Mouse (Mus musculus) urinary bladder, adult 18-20 months (tissue): ENCODE results near the gene Atp13a2.

Experiments used
- DNase-seq, 2 experiments: peaks; one replicate each; pipeline ENCODE4 v3.0.0; 2022; ENCODE audit warnings: low spot score in 2 of 2, mixed read lengths in 2 of 2

Gene Atp13a2

DNA sequence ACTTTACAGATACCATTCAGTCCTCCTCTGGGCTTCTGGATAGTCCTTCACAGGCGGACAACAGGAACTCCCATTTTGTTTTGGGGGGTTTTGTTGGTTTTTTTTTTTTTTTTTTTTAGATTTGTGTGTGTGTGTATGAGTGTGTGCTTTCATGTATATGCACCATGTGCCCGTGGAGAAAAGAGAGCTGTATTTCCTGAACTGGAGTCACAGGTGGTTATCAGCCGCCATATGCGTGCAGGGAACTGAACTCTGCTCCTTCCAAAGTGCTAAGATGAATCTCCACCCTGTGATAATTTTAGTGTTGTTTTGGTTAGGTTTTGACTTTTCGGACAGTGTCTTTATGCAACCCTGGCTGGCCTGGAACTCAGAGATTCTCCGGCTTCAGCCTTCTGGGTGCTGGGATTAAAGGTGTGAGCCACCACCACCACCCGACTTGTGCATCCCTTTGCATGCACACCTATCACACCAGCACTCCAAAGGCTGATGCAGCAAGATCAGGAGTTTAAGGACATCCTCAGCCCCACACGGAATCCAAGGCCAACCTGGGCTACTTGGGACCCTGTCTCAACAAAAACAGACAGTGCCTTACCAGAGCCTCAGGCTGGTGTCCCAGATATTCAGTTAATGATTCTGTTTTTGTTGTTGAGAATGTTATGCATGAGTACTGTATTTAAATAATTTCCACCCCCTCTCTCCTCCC is 24.3 kb upstream of the Atp13a2 start:
- DNase-seq: no peak

DNA sequence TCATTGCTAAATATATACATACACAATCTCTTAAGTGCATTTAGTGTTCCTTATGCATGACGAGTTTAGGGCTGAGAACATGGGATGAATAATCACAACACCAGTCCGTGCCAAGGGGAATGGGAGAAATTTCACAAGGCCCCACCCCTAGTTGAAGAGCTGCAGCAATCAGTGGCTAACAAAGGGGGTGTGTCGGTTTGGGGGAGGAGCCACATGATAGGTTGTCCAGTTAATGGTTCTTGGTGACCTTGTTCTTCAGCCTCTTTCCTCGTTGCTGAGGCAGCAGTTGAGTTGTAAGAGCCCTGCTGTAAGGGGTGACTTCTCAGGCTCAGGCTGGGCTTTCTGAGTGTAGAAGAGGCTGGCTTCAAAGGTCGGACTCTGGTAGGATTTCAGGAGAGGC is 23.7 kb upstream of the Atp13a2 start:
- no peak for DNase-seq

DNA sequence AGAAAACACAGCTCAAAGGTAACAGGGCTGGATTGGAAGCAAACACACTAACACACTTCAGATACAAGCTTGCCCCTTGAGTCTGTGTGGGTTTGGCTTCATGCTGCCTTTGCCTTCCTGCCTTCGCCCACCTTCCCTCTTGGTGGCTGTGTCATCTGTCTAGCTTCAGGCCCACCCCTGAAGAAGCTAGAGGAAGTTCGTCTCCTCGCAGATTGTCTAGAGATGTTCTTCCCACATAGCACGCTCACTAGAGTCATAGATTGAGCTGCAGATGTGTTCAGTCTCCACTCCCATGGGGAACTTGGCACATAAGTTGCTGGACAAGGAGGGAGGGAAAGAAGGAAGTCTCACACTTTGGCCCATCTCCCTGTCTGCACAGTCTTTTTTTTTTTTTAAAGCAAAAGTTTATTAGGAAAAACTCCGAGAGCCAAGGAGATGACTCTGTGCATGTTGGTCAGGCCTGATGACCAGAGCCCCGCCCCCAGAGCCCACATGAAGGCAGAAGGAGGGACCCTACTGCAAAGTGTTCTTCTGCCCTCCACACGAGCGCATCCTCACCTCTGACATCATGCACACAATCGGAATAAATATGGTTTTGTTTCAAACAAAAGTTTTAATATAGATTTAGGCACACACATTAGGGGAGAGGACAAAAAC is 22.6 kb upstream of the Atp13a2 start:
- no peak for DNase-seq

- DNase-seq: no peak
Observed at GRCm38 (mm10) chr4:140964620-140965019, 22.1 kb upstream of the Atp13a2 start.

DNA sequence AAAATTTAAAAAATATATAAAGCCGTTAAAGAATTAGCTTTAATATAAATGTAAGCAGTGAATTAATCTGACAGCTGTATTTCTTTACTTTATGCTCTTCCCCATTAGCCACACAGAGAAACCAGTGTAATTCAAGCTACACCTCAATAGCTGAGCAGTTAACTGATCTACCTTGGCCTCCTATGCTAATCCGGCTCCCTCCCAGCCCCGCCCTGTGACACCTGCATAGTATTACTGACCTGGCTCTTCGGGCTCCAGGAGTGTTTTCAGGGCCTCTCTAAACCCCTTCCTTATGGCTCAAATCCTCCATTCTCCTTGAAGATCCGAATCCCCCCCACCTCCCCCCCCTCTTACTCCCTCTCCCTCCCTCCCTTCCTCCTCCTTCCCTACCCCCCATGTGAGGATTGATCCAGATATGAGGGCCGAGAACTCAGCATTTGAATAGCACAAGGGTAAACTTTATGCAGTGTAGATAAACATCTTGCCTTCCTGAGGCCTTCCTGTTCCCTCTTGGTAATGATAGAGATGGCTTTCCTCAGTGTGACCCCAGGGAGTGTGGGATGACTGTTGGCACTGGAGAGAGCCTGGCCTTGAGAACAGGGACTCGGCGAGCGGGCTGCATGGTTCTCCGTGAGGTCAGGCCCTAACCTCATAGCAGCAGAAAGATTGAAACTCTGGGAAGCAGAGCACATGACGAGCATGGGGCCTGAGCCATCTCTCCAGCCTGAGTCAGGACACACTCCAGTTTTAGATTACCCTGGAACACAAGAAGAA is 19.1 kb upstream of the Atp13a2 start:
- no peak for DNase-seq

DNA sequence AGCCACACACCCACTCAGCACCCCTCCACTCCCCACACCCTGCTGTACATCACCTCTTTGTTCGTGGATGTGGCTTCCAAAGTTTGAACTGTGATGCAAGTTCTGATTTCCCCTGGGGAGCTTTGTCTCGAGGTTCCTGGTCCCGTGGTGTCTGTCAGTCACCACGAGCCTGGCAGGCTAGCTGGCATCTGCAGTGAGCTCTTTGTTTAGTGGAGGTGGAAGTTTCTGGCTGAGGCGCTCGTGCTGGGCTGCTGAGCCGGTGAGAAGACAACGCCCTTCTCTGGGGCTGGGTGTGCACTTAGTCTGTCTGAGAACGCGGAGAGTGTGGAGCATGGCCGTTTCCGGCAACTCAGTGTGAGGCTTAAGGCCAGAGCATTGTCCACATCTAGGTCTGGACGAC is 15.0 kb upstream of the Atp13a2 start:
- no peak for DNase-seq

- no peak for DNase-seq
Observed at GRCm38 (mm10) chr4:140974408-140974807, 12.3 kb upstream of the Atp13a2 start.

DNA sequence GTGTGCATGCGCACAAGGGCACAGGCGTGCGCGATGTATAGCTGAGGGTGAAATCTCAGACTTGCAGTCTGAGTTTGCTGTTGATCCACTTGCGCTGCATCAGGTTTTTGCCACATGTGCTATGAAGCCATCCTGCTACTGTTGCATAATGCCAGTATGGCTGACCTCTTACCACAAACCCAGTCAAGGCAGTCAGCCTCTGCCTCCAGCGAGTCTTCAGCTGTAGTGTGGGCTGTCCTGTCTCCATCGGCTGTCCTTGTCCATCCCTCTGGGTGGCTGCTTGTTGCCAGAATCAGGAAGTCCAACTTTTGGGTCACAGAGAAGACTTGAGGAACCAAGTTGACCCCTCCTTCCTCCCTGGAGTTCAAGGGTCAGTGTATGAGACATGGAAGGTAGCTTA is 11.3 kb upstream of the Atp13a2 start:
- no peak for DNase-seq

DNA sequence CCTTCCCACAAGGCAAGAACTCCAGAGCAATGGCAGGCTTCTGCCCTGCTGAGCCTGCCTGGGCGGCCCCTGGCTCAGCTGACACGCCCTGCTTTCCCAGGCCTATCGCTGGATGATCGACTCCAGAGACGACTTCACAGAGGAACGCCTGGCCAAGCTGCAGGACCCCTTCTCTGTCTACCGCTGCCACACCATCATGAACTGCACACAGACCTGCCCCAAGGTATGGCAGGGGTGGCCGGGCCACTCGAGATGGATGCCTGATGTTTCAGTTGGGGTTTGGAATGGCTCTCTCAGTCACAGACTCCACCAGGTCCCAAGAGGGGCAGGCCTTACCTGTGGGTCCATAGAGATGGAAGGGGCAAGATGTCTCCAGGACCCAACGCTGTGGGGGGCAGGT is 9.4 kb upstream of the Atp13a2 start:
- no peak for DNase-seq

DNA sequence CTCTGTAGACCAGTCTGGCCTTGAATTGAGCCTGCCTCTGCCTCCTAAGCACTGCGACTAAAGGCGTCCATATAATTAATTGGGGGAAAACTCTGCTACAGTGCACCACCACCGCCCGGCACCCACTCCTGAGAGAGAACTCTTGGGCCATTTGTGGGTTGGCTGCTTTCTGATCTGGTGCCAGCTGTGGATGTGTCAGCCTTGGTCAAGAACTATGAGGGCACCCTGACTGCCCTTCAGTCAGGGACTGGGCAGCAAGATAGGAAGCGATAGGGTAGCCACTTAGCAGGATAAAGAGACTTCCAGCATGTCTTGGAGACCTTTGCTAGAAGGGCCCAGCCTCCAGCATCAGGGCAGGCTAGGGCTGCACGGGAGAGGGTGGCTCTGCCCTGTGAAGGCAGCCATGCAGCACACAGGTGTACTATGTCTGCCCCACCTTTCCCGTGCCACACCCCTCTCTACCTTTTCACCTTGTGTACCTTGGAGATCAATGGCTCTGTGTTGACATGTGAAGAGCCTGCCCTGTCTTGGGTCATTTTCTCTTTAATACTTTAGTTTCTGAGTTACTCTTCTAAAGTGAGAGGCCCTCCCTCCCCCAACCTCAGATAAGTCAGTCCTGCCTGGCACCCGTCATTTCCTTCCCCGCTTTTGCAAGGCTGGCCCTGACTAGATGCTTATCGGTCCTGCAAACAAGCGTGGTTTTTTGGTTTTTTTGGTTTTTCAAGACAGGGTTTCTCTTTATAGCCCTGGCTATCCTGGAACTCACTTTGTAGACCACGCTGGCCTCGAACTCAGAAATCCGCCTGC is 8.6 kb upstream of the Atp13a2 start:
- no peak for DNase-seq

DNA sequence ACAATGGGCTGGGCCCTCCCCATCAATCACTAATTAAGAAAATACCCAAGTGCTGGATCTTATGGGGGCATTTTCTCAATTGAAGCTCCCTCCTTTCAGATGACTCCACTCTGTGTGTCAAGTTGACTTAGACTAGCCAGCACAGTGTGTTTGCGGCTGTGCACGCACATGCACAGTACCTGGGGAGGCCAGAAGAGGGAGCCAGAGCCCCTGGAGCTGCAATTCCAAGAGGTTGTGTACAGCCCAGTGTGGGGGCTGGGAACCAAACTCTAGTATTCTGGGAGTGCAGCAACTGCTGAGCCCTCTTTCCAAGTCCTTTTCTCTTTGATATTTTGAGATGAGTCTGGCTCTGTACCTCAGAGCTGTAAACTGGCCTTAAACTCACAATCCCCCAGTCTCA is 5.1 kb upstream of the Atp13a2 start:
- DNase-seq: no peak

DNA sequence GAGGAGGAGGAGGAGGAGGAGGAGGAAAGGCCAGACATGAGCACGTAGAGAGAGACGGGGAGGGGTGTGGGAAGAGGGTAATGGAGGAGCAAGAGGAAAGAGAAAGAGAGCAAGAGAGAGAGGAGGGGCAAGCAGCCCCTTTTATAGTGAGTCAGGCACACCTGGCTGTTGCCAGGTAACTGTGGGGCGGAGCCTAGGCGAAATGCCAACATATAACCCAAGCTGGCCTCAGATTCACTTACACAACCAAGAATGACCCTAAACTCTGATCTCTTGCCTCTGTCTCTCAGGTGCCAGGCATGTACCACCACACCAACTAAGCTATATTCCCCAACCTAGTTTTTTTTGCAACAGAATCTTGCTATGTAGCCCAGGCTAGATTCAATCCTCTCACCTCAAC is 3.9 kb upstream of the Atp13a2 start:
- DNase-seq: no peak

GRCm38 (mm10) chr4:140983442-140983841 is 3.2 kb upstream of the Atp13a2 start:
- peak in 1 of 2 experiments; percentile 65 for DNase-seq

DNA sequence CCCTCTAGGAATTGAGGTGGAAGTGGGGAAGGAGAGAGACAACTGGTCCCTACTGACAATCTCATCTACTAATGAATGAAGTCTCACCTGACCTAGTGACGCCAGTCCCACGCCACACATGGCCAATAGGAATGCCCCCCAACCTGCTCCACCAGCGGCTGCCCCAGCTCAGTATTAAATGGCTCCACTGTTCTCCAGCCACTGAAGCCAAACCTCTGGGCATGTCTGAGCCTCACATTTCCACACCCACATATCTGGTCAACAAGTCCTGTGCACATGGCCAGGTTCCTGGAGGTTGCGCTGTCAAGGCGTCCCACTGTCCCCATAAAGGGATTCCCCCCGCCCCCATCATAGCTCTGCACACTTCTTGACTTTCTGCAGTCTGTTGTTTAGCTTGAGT is 2.1 kb upstream of the Atp13a2 start:
- peak in 1 of 2 experiments; percentile 70 for DNase-seq

DNA sequence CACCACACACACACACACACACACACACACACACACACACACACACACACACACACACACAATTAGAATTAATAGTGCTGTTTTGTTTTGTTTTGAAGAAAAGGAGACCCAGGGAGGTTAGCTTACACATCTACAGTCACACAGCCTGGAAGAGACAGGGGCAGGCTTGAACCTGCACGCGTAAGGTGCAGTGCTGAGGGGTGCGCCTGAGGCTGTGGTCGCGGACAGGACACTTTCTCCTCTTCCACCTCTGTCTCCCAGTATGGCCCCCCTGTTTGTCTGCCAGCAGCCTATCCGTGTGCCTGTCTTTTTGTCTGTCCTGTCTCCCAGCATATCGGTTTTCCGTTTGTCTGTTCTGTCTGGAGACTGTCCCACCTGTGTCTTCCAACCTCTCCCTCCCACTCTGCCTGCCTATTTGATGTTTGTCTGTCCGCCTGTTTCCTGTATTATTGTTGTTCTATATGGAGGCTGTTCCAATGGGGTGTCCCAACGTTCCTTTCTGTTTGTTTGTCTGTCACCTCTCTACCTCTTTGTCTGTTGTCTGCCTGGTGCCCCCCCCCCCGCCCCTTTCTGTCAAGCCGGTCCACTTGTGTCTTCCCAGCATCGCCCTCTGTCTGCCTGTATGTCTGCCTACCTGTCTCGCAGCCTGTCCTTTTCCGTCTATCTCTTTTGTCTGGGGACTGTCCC is 506 bp upstream of the Atp13a2 start:
- no peak for DNase-seq

GRCm38 (mm10) chr4:140987476-140987875 is 803 bp downstream of the Atp13a2 start:
- DNase-seq: no peak

- no peak for DNase-seq
Observed at GRCm38 (mm10) chr4:140988706-140989290, 2.1 kb downstream of the Atp13a2 start.

- no peak for DNase-seq
Observed at GRCm38 (mm10) chr4:140989447-140989846, 2.8 kb downstream of the Atp13a2 start.

DNA sequence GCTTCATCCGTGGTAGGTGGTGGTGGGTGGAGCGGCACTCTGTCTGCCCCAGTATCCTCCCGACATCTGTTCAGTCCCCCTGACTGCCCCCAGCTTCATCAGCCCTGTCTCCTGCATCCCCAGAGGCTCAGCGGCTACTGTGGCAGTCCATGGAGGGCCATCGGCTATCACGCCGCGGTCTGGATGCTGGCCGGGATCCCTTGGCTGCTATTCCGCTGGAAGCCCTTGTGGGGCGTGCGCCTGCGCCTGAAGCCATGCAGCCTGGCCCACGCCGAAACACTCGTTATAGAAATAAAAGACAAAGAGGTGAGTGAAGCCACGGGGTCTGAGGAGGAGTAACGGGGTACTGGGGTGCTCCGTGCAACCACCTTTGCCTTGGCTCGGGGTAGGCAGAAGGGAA is 5.5 kb downstream of the Atp13a2 start:
- no peak for DNase-seq

DNA sequence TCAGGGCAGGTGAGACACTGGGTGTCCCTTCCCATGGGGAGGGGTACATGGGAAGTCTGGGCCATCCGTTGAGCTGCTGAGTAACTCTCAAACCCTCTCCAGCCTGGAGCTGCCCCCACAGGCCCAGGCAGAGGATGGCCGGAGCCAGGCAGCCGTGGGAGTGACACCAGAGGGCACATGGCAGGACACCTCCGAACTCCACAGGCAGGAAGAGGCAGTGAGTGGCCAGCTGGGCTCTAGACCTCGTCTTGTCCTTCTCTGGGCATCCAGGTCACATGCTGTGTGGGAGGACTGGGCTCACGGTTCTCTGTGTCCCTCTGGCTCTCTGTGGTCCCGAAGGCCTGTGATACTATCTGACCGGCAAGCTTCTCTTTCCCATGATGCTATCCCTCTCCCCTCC is 7.2 kb downstream of the Atp13a2 start:
- no peak for DNase-seq

DNA sequence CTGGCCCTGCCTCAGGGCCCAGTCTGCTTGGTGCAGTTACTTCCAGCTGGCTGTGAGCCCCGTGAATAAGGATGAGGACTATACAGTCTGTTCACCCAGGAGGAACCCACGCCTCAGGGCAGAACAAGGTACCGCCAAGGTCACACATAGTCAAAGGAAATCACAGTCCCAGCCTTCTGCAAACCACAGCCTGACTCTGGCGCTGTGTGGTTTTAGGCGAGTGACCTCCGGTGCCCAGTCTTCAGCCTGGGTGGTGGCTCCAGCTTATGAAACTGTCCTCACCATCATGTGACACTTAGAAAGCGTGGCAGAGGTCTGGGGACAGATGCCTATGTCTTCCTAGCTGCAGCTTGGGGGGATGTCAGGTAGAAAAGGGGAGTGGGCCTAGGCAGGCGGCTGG is 9.1 kb downstream of the Atp13a2 start:
- DNase-seq: no peak
